Mouse (Mus musculus): ENCODE results near the gene Szt2. TPM values are rescaled to one million over a fixed set of nuclear protein-coding genes. Genes with fewer than 3 reads are reported as not detected.

Gene Szt2
- polyA plus RNA-seq, 1 experiment from 2014 or later = 7.1 TPM

DNA sequence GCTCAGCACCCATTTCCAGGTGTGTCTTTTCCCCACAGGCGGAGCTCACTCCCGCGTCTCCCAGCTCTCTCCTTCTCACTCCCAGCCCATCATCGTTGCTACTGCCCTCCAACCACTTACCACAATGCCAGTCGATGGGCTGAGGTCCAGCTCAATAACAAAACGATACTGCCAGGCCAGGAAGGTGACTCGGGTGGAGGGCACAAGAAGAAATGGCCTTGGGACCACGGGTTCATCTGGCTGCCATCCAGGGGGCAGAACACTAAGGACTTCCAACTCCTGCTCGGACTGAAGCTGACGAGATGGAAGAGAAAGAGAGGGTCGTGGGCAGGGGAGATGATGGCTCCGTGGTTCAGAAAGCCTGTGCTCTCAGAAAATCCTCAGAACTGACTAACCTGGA lies 6.4 kb downstream of the Szt2 start:
- no peak for ATAC-seq (ENCODE audit: insufficient number of reproducible peaks, insufficient read depth, low FRiP score, low read depth)
- Histone ChIP-seq H3K4me3 (ENCODE audit: control insufficient read depth in 1 of 2, insufficient read depth in 1 of 2, low read depth in 1 of 2, low read length in 2 of 2) (no peak overlapping the region), H3K9ac (ENCODE audit: low read length) (no peak overlapping the region), H3K4me2 (ENCODE audit: low read length) (no peak overlapping the region), H3K9me3 (ENCODE audit: control insufficient read depth, low read length) (no peaks in the 10 kb centered on the region), H3K36me3 (ENCODE audit: control insufficient read depth, insufficient read depth, low read length) (peaks cover 68% of the 10 kb centered on the region), H3K4me1 (ENCODE audit: control insufficient read depth in 2 of 2, insufficient read depth in 2 of 2, low read length in 2 of 2) (peaks cover 0 to 4% of the 10 kb centered on the region in 2 experiments; a peak in 1 of 4 replicates), H3K27ac (replicated peaks in 1 of 2; ENCODE audit: control insufficient read depth in 1 of 2, insufficient read depth in 1 of 2, low read depth in 2 of 2, low read length in 2 of 2) (no peak overlapping the region), H3K27me3 (ENCODE audit: control insufficient read depth, insufficient read depth, low read length) (no peaks in the 10 kb centered on the region)
- 90% methylated on average over 12 of the region's 12 CpGs for whole genome bisulfite sequencing

GRCm38 (mm10) chr4:118401918-118402317 lies 7.2 kb downstream of the Szt2 start:
- H3K4me3 ChIP-seq (ENCODE audit: control insufficient read depth in 1 of 2, insufficient read depth in 1 of 2, low read depth in 1 of 2, low read length in 2 of 2) = no peak overlapping the region
- H3K9me3 ChIP-seq (ENCODE audit: control insufficient read depth, low read length) = no peaks in the 10 kb centered on the region
- no peaks in the 10 kb centered on the region for H3K27me3 ChIP-seq (ENCODE audit: control insufficient read depth, insufficient read depth, low read length)
- no peak for ATAC-seq (ENCODE audit: insufficient number of reproducible peaks, insufficient read depth, low FRiP score, low read depth)
- no peak overlapping the region for H3K4me2 ChIP-seq (ENCODE audit: low read length)
- no peak overlapping the region for H3K9ac ChIP-seq (ENCODE audit: low read length)
- H3K36me3 ChIP-seq (ENCODE audit: control insufficient read depth, insufficient read depth, low read length) = peaks cover 75% of the 10 kb centered on the region
- WGBS = 62% methylated on average over 5 of the region's 5 CpGs
- no peak overlapping the region for H3K27ac ChIP-seq (replicated peaks in 1 of 2; ENCODE audit: control insufficient read depth in 1 of 2, insufficient read depth in 1 of 2, low read depth in 2 of 2, low read length in 2 of 2)
- peaks cover 0 to 4% of the 10 kb centered on the region in 2 experiments; a peak in 1 of 4 replicates for H3K4me1 ChIP-seq (ENCODE audit: control insufficient read depth in 2 of 2, insufficient read depth in 2 of 2, low read length in 2 of 2)

- WGBS = 95% methylated on average over 3 of the region's 3 CpGs
- H3K27ac ChIP-seq (replicated peaks in 1 of 2; ENCODE audit: control insufficient read depth in 1 of 2, insufficient read depth in 1 of 2, low read depth in 2 of 2, low read length in 2 of 2) = no peak overlapping the region
- H3K36me3 ChIP-seq (ENCODE audit: control insufficient read depth, insufficient read depth, low read length) = peaks cover 80% of the 10 kb centered on the region
- H3K9ac ChIP-seq (ENCODE audit: low read length) = no peak overlapping the region
- no peaks in the 10 kb centered on the region for H3K9me3 ChIP-seq (ENCODE audit: control insufficient read depth, low read length)
- no peak for ATAC-seq (ENCODE audit: insufficient number of reproducible peaks, insufficient read depth, low FRiP score, low read depth)
- peaks cover 0 to 4% of the 10 kb centered on the region in 2 experiments; a peak in 1 of 4 replicates for H3K4me1 ChIP-seq (ENCODE audit: control insufficient read depth in 2 of 2, insufficient read depth in 2 of 2, low read length in 2 of 2)
- H3K4me2 ChIP-seq (ENCODE audit: low read length) = no peak overlapping the region
- H3K27me3 ChIP-seq (ENCODE audit: control insufficient read depth, insufficient read depth, low read length) = no peaks in the 10 kb centered on the region
- H3K4me3 ChIP-seq (ENCODE audit: control insufficient read depth in 1 of 2, insufficient read depth in 1 of 2, low read depth in 1 of 2, low read length in 2 of 2) = no peak overlapping the region
These were observed 7.7 kb downstream of the Szt2 start for GRCm38 (mm10) chr4:118401421-118401820.

DNA sequence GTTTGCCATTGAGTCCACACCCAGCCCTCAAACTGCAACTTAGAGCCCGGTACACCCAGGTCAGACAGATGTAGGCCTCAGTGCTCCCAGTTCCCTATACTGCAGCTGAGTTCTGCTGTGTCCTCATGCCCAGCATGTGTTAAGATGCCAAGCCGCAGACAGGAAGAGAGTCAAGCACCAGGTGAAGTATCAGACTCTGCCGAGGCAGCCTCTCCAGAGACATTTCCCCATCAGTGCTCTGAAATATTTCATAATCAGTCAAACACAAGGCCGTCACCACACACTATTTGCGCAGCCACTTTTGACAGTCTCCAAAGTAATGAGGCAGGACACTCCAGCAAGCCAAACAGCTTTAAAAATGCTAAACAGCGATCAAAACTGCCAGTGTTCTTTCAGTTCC lies 10.7 kb downstream of the Szt2 start:
- H3K27ac ChIP-seq (replicated peaks in 1 of 2; ENCODE audit: control insufficient read depth in 1 of 2, insufficient read depth in 1 of 2, low read depth in 2 of 2, low read length in 2 of 2) = no peak overlapping the region
- no peak overlapping the region for H3K4me3 ChIP-seq (ENCODE audit: control insufficient read depth in 1 of 2, insufficient read depth in 1 of 2, low read depth in 1 of 2, low read length in 2 of 2)
- 93% methylated on average over 6 of the region's 6 CpGs for WGBS
- ATAC-seq (ENCODE audit: insufficient number of reproducible peaks, insufficient read depth, low FRiP score, low read depth) = no peak
- H3K27me3 ChIP-seq (ENCODE audit: control insufficient read depth, insufficient read depth, low read length) = no peaks in the 10 kb centered on the region
- H3K9ac ChIP-seq (ENCODE audit: low read length) = no peak overlapping the region
- no peak overlapping the region for H3K4me2 ChIP-seq (ENCODE audit: low read length)
- H3K4me1 ChIP-seq (ENCODE audit: control insufficient read depth in 2 of 2, insufficient read depth in 2 of 2, low read length in 2 of 2) = peaks cover 15 to 24% of the 10 kb centered on the region in 2 experiments
- H3K36me3 ChIP-seq (ENCODE audit: control insufficient read depth, insufficient read depth, low read length) = peaks cover 88% of the 10 kb centered on the region
- no peaks in the 10 kb centered on the region for H3K9me3 ChIP-seq (ENCODE audit: control insufficient read depth, low read length)

DNA sequence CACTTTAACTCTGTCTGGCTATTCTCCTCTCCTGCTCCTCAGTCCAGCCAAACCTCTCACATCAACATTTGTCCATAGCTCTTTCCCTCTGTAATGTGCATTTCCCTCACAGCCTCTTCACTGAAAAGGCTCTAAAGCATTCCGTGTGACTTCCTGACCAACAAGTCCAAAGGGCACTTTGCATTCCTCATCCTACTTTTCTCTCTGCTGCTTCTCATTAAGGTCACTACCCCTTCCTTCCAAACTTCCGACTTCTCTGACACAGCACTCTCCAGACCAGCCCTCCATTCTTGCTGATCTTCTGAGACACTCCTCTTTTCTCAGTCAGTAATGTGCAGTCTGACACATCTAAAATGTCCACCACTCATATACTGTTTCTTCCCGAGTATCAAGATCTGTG lies 12.6 kb downstream of the Szt2 start:
- 66% methylated on average over 3 of the region's 3 CpGs for WGBS
- ATAC-seq (ENCODE audit: insufficient number of reproducible peaks, insufficient read depth, low FRiP score, low read depth) = no peak
- H3K27me3 ChIP-seq (ENCODE audit: control insufficient read depth, insufficient read depth, low read length) = no peaks in the 10 kb centered on the region
- H3K27ac ChIP-seq (replicated peaks in 1 of 2; ENCODE audit: control insufficient read depth in 1 of 2, insufficient read depth in 1 of 2, low read depth in 2 of 2, low read length in 2 of 2) = peak overlapping the region in 1 of 2 experiments; percentile 35; a peak in 1 of 4 replicates
- H3K9me3 ChIP-seq (ENCODE audit: control insufficient read depth, low read length) = no peaks in the 10 kb centered on the region
- H3K4me1 ChIP-seq (ENCODE audit: control insufficient read depth in 2 of 2, insufficient read depth in 2 of 2, low read length in 2 of 2) = peaks cover 15 to 21% of the 10 kb centered on the region in 2 experiments
- H3K4me2 ChIP-seq (ENCODE audit: low read length) = no peak overlapping the region
- H3K4me3 ChIP-seq (ENCODE audit: control insufficient read depth in 1 of 2, insufficient read depth in 1 of 2, low read depth in 1 of 2, low read length in 2 of 2) = no peak overlapping the region
- H3K36me3 ChIP-seq (ENCODE audit: control insufficient read depth, insufficient read depth, low read length) = peaks cover 88% of the 10 kb centered on the region
- H3K9ac ChIP-seq (ENCODE audit: low read length) = no peak overlapping the region

GRCm38 (mm10) chr4:118395289-118395688 lies 13.8 kb downstream of the Szt2 start:
- Histone ChIP-seq H3K4me1 (ENCODE audit: control insufficient read depth in 2 of 2, insufficient read depth in 2 of 2, low read length in 2 of 2) (peaks cover 15 to 21% of the 10 kb centered on the region in 2 experiments), H3K27me3 (ENCODE audit: control insufficient read depth, insufficient read depth, low read length) (no peaks in the 10 kb centered on the region), H3K27ac (replicated peaks in 1 of 2; ENCODE audit: control insufficient read depth in 1 of 2, insufficient read depth in 1 of 2, low read depth in 2 of 2, low read length in 2 of 2) (peak overlapping the region; percentile 83), H3K36me3 (ENCODE audit: control insufficient read depth, insufficient read depth, low read length) (peaks cover 88% of the 10 kb centered on the region), H3K4me3 (ENCODE audit: control insufficient read depth in 1 of 2, insufficient read depth in 1 of 2, low read depth in 1 of 2, low read length in 2 of 2) (no peak overlapping the region), H3K9me3 (ENCODE audit: control insufficient read depth, low read length) (no peaks in the 10 kb centered on the region), H3K4me2 (ENCODE audit: low read length) (no peak overlapping the region), H3K9ac (ENCODE audit: low read length) (no peak overlapping the region)
- 21% methylated on average over 4 of the region's 4 CpGs for WGBS
- 0 out of 2 replicates have a peak, but pooled peaks have one; percentile 23 for ATAC-seq (ENCODE audit: insufficient number of reproducible peaks, insufficient read depth, low FRiP score, low read depth)

DNA sequence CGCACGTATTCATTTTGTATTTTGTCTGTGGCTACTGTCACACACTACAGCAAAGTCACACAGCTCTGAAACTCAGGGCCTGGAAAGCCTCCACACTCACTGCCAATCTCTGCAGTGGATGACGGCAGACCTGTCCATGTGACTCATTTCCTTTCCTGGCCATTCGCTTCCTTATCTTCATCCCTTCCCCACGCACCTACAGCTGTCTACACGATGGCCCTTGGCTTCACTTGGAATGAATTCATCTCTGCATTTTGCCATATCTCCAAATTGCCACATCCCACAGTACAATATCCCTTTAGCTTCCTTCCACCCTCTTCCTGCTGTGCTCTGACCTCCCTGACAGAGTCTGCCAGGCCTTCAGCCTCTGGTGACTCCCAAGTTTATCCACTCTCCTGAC lies 14.6 kb downstream of the Szt2 start:
- H3K9ac ChIP-seq (ENCODE audit: low read length) = peak overlapping the region; percentile 52
- WGBS = 22% methylated on average over 6 of the region's 6 CpGs

GRCm38 (mm10) chr4:118390146-118390545 lies 18.9 kb downstream of the Szt2 start:
- H3K4me2 ChIP-seq (ENCODE audit: low read length) = no peak overlapping the region
- peaks cover 15% of the 10 kb centered on the region in 2 experiments for H3K4me1 ChIP-seq (ENCODE audit: control insufficient read depth in 2 of 2, insufficient read depth in 2 of 2, low read length in 2 of 2)
- H3K4me3 ChIP-seq (ENCODE audit: control insufficient read depth in 1 of 2, insufficient read depth in 1 of 2, low read depth in 1 of 2, low read length in 2 of 2) = no peak overlapping the region
- H3K9ac ChIP-seq (ENCODE audit: low read length) = no peak overlapping the region
- peaks cover 91% of the 10 kb centered on the region for H3K36me3 ChIP-seq (ENCODE audit: control insufficient read depth, insufficient read depth, low read length)
- WGBS = 90% methylated on average over 11 of the region's 11 CpGs
- H3K27me3 ChIP-seq (ENCODE audit: control insufficient read depth, insufficient read depth, low read length) = no peaks in the 10 kb centered on the region
- H3K9me3 ChIP-seq (ENCODE audit: control insufficient read depth, low read length) = no peaks in the 10 kb centered on the region
- ATAC-seq (ENCODE audit: insufficient number of reproducible peaks, insufficient read depth, low FRiP score, low read depth) = no peak
- H3K27ac ChIP-seq (replicated peaks in 1 of 2; ENCODE audit: control insufficient read depth in 1 of 2, insufficient read depth in 1 of 2, low read depth in 2 of 2, low read length in 2 of 2) = no peak overlapping the region

More for the DNA sequence above, 14.6 kb downstream of the Szt2 start:
- peak; percentile 72 for ATAC-seq (ENCODE audit: insufficient number of reproducible peaks, insufficient read depth, low FRiP score, low read depth)
- H3K4me1 ChIP-seq (ENCODE audit: control insufficient read depth in 2 of 2, insufficient read depth in 2 of 2, low read length in 2 of 2) = peaks cover 15 to 21% of the 10 kb centered on the region in 2 experiments
- H3K27ac ChIP-seq (replicated peaks in 1 of 2; ENCODE audit: control insufficient read depth in 1 of 2, insufficient read depth in 1 of 2, low read depth in 2 of 2, low read length in 2 of 2) = peak overlapping the region; percentile 83
- H3K4me2 ChIP-seq (ENCODE audit: low read length) = no peak overlapping the region; the same call in 1 of the 2 replicates
- H3K36me3 ChIP-seq (ENCODE audit: control insufficient read depth, insufficient read depth, low read length) = peaks cover 88% of the 10 kb centered on the region
- H3K4me3 ChIP-seq (ENCODE audit: control insufficient read depth in 1 of 2, insufficient read depth in 1 of 2, low read depth in 1 of 2, low read length in 2 of 2) = no peak overlapping the region
- H3K27me3 ChIP-seq (ENCODE audit: control insufficient read depth, insufficient read depth, low read length) = no peaks in the 10 kb centered on the region
- no peaks in the 10 kb centered on the region for H3K9me3 ChIP-seq (ENCODE audit: control insufficient read depth, low read length)
